Mouse (Mus musculus): ENCODE measurements around the gene Pkp4. TPM values are rescaled to one million over a fixed set of nuclear protein-coding genes. Genes with fewer than 3 reads are reported as not detected.

Gene Pkp4
- total and polyA plus RNA-seq, 2 experiments: 38.4 to 42.7 TPM

DNA sequence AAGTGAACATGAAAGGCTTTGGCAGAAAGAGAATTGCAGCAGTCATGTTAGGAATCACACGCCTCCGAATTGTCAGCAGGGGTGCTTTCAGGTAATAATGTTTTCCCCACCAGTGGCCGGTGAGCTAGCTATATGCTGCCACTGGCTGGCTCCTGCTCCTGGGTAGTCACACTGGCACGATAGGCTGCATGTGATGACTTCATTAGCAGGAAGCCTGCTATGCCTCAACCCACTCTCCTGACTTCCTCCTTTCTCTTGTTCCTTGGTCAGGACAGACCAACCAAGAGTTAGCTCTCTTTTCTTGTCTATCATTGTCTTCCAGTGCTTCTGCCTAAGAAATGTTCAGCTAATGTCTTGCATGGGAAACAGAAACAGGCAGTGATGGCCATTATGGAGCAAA, 171.9 kb downstream of the Pkp4 start:
- H3K27me3 ChIP-seq (ENCODE audit: control insufficient read depth, insufficient read depth, low read length): no peaks in the 10 kb centered on the region
- no peak overlapping the region for H3K27ac ChIP-seq (replicated peaks; ENCODE audit: insufficient read depth, low read depth, low read length)
- no peak for DNase-seq (ENCODE audit: extremely low read depth, low read depth, low spot score)
- WGBS: 96% methylated on average over 4 of the region's 4 CpGs
- H3K4me3 ChIP-seq (ENCODE audit: insufficient read depth, low read depth, low read length): no peak overlapping the region
- no peaks in the 10 kb centered on the region for H3K79me2 ChIP-seq (ENCODE audit: control insufficient read depth, insufficient read depth, low read length)
- H3K9ac ChIP-seq (ENCODE audit: low read depth, low read length): no peak overlapping the region
- no peak for TF ChIP-seq CTCF (IDR thresholded peaks at IDR 0.05; ENCODE audit: low read depth, low read length)
- TF ChIP-seq POLR2A (IDR thresholded peaks at IDR 0.05; ENCODE audit: extremely low read depth, insufficient read depth, low read length): no peak
- no peaks in the 10 kb centered on the region for H3K4me1 ChIP-seq (ENCODE audit: control insufficient read depth, insufficient read depth, low read length)
- peaks cover 21% of the 10 kb centered on the region for H3K36me3 ChIP-seq (ENCODE audit: control insufficient read depth, insufficient read depth, low read length)

DNA sequence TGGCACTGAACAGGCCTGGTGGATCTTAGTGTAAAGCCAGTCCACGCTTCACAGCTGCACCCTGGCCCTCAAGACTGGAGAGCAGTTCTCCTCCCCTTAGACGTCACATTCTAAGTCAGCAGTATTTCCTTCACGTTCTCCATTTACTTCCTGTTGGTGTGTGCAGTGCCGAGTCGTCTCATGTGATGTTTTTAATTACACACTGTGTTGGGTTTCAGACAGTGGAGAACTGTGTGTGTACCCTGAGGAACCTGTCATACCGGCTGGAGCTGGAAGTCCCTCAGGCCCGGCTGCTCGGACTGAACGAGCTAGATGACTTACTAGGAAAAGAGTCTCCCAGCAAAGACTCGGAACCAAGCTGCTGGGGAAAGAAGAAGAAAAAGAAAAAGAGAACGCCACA, 177.9 kb downstream of the Pkp4 start:
- Histone ChIP-seq H3K79me2 (ENCODE audit: control insufficient read depth, insufficient read depth, low read length) (no peaks in the 10 kb centered on the region), H3K27ac (replicated peaks; ENCODE audit: insufficient read depth, low read depth, low read length) (no peak overlapping the region), H3K9ac (ENCODE audit: low read depth, low read length) (no peak overlapping the region), H3K27me3 (ENCODE audit: control insufficient read depth, insufficient read depth, low read length) (no peaks in the 10 kb centered on the region), H3K4me1 (ENCODE audit: control insufficient read depth, insufficient read depth, low read length) (no peaks in the 10 kb centered on the region), H3K4me3 (ENCODE audit: insufficient read depth, low read depth, low read length) (no peak overlapping the region), H3K36me3 (ENCODE audit: control insufficient read depth, insufficient read depth, low read length) (peaks cover 41% of the 10 kb centered on the region)
- 78% methylated on average over 11 of the region's 11 CpGs for WGBS
- DNase-seq (ENCODE audit: extremely low read depth, low read depth, low spot score): peak; percentile 32
- TF ChIP-seq POLR2A (IDR thresholded peaks at IDR 0.05; ENCODE audit: extremely low read depth, insufficient read depth, low read length) (no peak), CTCF (IDR thresholded peaks at IDR 0.05; ENCODE audit: low read depth, low read length) (no peak)

DNA sequence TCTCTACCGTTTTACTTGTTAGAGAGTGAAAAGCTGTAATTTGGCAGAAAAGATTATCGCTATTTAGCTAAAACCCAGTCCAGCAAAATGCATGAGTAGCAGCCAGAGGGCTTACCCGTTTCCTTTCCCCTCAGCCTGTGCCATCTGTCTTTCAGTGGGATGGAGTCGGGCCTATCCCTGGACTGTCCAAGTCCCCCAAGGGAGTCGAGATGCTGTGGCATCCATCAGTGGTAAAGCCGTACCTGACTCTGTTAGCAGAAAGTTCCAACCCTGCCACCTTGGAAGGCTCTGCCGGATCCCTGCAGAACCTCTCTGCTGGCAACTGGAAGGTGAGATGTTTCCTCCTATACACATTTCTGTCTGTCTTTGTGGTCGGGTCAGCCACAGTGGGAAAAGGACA, 178.3 kb downstream of the Pkp4 start:
- no peaks in the 10 kb centered on the region for H3K79me2 ChIP-seq (ENCODE audit: control insufficient read depth, insufficient read depth, low read length)
- peaks cover 42% of the 10 kb centered on the region for H3K36me3 ChIP-seq (ENCODE audit: control insufficient read depth, insufficient read depth, low read length)
- no peak overlapping the region for H3K27ac ChIP-seq (replicated peaks; ENCODE audit: insufficient read depth, low read depth, low read length)
- no peaks in the 10 kb centered on the region for H3K27me3 ChIP-seq (ENCODE audit: control insufficient read depth, insufficient read depth, low read length)
- H3K4me1 ChIP-seq (ENCODE audit: control insufficient read depth, insufficient read depth, low read length): peaks cover 3% of the 10 kb centered on the region
- no peak for TF ChIP-seq POLR2A (IDR thresholded peaks at IDR 0.05; ENCODE audit: extremely low read depth, insufficient read depth, low read length)
- no peak for TF ChIP-seq CTCF (IDR thresholded peaks at IDR 0.05; ENCODE audit: low read depth, low read length)
- no peak overlapping the region for H3K4me3 ChIP-seq (ENCODE audit: insufficient read depth, low read depth, low read length)
- WGBS: 93% methylated on average over 8 of the region's 8 CpGs
- H3K9ac ChIP-seq (ENCODE audit: low read depth, low read length): no peak overlapping the region
- DNase-seq (ENCODE audit: extremely low read depth, low read depth, low spot score): no peak

DNA sequence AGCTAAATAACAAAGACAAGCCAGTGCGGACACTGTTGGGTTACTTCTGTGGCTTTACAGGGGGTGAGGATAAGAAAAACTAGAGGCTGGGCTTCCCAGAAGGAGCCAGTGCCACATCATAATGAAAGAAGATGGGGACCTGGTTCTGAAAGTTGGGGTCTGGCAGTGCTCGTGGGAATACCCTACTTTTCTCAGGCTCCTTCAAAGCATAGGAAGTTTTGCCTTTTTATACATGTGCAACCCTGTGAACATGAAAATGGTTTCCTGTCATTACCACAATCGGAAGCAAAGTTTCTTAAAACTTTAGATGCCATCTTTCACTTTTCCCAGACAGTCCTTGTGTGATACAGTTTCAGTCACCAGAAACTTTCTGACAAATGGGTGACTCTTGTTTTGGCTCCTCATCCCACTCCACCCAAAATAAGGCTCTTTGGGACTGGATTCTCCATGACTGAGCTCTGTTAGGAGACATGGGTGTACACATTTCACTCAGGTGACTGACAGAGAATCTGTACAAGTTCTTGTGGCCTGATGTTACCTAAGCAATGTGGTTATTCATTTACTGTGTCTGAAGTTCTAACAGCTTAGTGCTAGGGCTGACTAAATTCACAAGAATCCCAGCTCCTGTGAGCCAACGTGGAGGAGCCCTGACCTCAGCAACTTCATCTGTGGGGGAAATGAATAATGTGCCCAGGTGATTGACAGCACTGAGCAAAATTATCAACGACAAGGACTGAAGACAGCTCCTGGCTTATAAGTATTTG, 179.3 kb downstream of the Pkp4 start:
- H3K4me3 ChIP-seq (ENCODE audit: insufficient read depth, low read depth, low read length): no peak overlapping the region
- TF ChIP-seq CTCF (IDR thresholded peaks at IDR 0.05; ENCODE audit: low read depth, low read length) (no peak), POLR2A (IDR thresholded peaks at IDR 0.05; ENCODE audit: extremely low read depth, insufficient read depth, low read length) (no peak)
- 74% methylated on average over 5 of the region's 5 CpGs for WGBS
- no peak for DNase-seq (ENCODE audit: extremely low read depth, low read depth, low spot score)
- H3K27me3 ChIP-seq (ENCODE audit: control insufficient read depth, insufficient read depth, low read length): no peaks in the 10 kb centered on the region
- peaks cover 3% of the 10 kb centered on the region for H3K4me1 ChIP-seq (ENCODE audit: control insufficient read depth, insufficient read depth, low read length)
- H3K9ac ChIP-seq (ENCODE audit: low read depth, low read length): no peak overlapping the region
- peaks cover 38% of the 10 kb centered on the region for H3K36me3 ChIP-seq (ENCODE audit: control insufficient read depth, insufficient read depth, low read length)
- H3K27ac ChIP-seq (replicated peaks; ENCODE audit: insufficient read depth, low read depth, low read length): no peak overlapping the region
- H3K79me2 ChIP-seq (ENCODE audit: control insufficient read depth, insufficient read depth, low read length): no peaks in the 10 kb centered on the region

DNA sequence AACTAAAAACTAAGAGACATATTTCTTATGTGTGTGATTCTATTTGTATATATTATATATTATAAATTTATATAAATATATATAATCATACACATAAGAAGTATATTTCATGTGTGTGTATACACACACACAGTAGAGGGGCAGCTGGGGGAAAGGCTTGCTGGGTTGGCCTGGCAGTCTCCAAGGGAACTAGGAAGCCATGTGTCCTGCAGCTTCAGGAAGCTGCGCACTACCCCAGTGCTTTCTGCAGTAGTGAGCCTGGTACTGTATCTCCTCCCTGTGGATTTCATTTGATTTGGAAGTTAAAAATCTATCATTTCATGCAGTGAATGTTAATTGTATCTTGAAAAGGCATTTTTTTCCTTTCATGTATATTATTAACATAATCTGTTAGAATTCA, 180.2 kb downstream of the Pkp4 start:
- H3K4me3 ChIP-seq (ENCODE audit: insufficient read depth, low read depth, low read length): no peak overlapping the region
- peaks cover 3% of the 10 kb centered on the region for H3K4me1 ChIP-seq (ENCODE audit: control insufficient read depth, insufficient read depth, low read length)
- DNase-seq (ENCODE audit: extremely low read depth, low read depth, low spot score): no peak
- H3K27me3 ChIP-seq (ENCODE audit: control insufficient read depth, insufficient read depth, low read length): no peaks in the 10 kb centered on the region
- WGBS: 97% methylated on average over 1 of the region's 1 CpGs
- H3K9ac ChIP-seq (ENCODE audit: low read depth, low read length): no peak overlapping the region
- TF ChIP-seq CTCF (IDR thresholded peaks at IDR 0.05; ENCODE audit: low read depth, low read length): no peak
- no peak for TF ChIP-seq POLR2A (IDR thresholded peaks at IDR 0.05; ENCODE audit: extremely low read depth, insufficient read depth, low read length)
- H3K27ac ChIP-seq (replicated peaks; ENCODE audit: insufficient read depth, low read depth, low read length): no peak overlapping the region
- H3K36me3 ChIP-seq (ENCODE audit: control insufficient read depth, insufficient read depth, low read length): peaks cover 38% of the 10 kb centered on the region
- H3K79me2 ChIP-seq (ENCODE audit: control insufficient read depth, insufficient read depth, low read length): no peaks in the 10 kb centered on the region

DNA sequence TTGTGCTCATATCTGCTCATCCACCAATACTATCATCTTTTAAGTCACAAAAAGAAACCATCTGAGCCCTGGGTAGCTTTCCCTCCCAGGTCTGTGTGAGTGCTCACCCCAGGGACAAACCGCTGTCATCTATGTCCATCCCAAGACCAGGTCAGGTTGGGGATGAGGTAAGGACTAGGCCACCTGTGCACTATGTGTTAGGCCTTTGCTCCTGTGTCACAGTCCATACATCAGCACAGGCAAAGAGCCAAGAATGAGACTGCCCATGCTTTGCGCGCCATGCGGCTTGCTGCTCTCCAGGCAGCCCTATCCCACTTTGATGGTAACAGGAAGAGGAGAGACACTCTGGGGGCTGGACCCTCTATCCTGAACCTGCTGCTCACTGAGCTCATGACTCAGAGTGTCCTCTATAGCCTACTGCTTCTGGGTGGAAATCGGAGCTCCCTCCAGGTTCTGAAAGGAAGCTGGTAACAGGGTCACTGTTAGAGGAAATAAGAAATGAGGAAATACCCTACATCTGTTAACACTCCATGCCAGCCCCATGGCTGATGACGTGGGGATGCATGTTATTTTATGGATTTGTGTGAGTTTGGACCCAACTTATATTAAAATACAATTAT, 182.1 kb downstream of the Pkp4 start:
- no peak overlapping the region for H3K27ac ChIP-seq (replicated peaks; ENCODE audit: insufficient read depth, low read depth, low read length)
- no peaks in the 10 kb centered on the region for H3K79me2 ChIP-seq (ENCODE audit: control insufficient read depth, insufficient read depth, low read length)
- 94% methylated on average over 6 of the region's 6 CpGs for WGBS
- H3K4me3 ChIP-seq (ENCODE audit: insufficient read depth, low read depth, low read length): no peak overlapping the region
- TF ChIP-seq CTCF (IDR thresholded peaks at IDR 0.05; ENCODE audit: low read depth, low read length): no peak
- TF ChIP-seq POLR2A (IDR thresholded peaks at IDR 0.05; ENCODE audit: extremely low read depth, insufficient read depth, low read length): no peak
- H3K27me3 ChIP-seq (ENCODE audit: control insufficient read depth, insufficient read depth, low read length): no peaks in the 10 kb centered on the region
- H3K9ac ChIP-seq (ENCODE audit: low read depth, low read length): no peak overlapping the region
- H3K4me1 ChIP-seq (ENCODE audit: control insufficient read depth, insufficient read depth, low read length): peaks cover 3% of the 10 kb centered on the region
- no peak for DNase-seq (ENCODE audit: extremely low read depth, low read depth, low spot score)
- H3K36me3 ChIP-seq (ENCODE audit: control insufficient read depth, insufficient read depth, low read length): peaks cover 34% of the 10 kb centered on the region; the same call in 1 of the 2 replicates

All from liver, adult 2 months (tissue).